9 mouse cellular contexts compared by ENCODE assay signal in the genomic region with DNA sequence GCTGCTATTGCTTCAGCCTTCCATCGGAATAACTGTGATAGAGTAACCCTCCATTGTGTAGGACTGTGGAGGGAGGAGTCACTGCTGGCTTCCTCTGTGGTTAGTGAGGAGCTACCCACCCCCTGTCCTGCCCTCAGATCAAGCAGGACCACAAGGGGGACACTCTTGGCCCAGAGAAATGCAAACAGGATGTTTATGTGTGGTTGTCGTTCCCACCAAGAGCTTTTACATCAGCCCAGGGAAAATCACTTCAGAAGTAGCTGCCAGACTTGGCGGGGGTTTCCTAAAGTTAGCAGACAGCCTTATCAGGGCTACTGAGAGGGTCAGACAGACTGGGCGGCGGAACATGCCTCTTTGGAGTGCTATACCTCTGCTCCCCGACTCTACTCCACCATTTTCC. TPM values are rescaled to one million over a fixed set of nuclear protein-coding genes. Genes with fewer than 3 reads are reported as not detected.
A peak's percentile ranks its signal among the peaks of the same experiment; 100 is the strongest.
DNase-seq lines count a peak whose midpoint lies in the region; ATAC-seq lines count a peak whose summit lies in the region.
"Had no signal": no experiment of that assay in that cellular context is flagged by ENCODE, and none has a peak within 500 bp of the region (broad histone marks: within the 10 kb centered on the region; RNA-seq: fewer than 3 reads in every experiment).

No protein-coding gene starts in this region.

- H3K4me3 ChIP-seq in neural tube, embryonic 13.5 days = no peak overlapping the region
- 0 out of 2 replicates have a peak overlapping the region, but pooled peaks have one; percentile 5 for H3K4me3 ChIP-seq in heart, embryonic 13.5 days
- no peak overlapping the region for H3K4me3 ChIP-seq in limb, embryonic 15.5 days
- H3K4me3 ChIP-seq: liver, embryonic 13.5 days had no signal

- H3K36me3 ChIP-seq in neural tube, embryonic 13.5 days = no peaks in the 10 kb centered on the region
- no peaks in the 10 kb centered on the region for H3K36me3 ChIP-seq in heart, embryonic 13.5 days
- no peaks in the 10 kb centered on the region for H3K36me3 ChIP-seq in limb, embryonic 15.5 days
- H3K36me3 ChIP-seq: liver, embryonic 13.5 days had no signal

- 0 out of 2 replicates have a peak overlapping the region, but pooled peaks have one; percentile 9 for H3K27ac ChIP-seq in neural tube, embryonic 13.5 days (replicated peaks)
- peak overlapping the region; percentile 86 for H3K27ac ChIP-seq in heart, embryonic 13.5 days (replicated peaks)
- H3K27ac ChIP-seq in limb, embryonic 15.5 days = peak overlapping the region; percentile 63
- H3K27ac ChIP-seq: liver, embryonic 13.5 days had no signal

- H3K9ac ChIP-seq in neural tube, embryonic 13.5 days = no peak overlapping the region
- no peak overlapping the region for H3K9ac ChIP-seq in heart, embryonic 13.5 days
- no peak overlapping the region for H3K9ac ChIP-seq in limb, embryonic 15.5 days
- H3K9ac ChIP-seq: liver, embryonic 13.5 days had no signal

- peaks cover 47% of the 10 kb centered on the region for H3K4me1 ChIP-seq in neural tube, embryonic 13.5 days (replicated peaks)
- H3K4me1 ChIP-seq in heart, embryonic 13.5 days = peaks cover 95% of the 10 kb centered on the region
- peaks cover 74% of the 10 kb centered on the region for H3K4me1 ChIP-seq in limb, embryonic 15.5 days

- no peak for ATAC-seq in neural tube, embryonic 13.5 days (ENCODE audit: low read depth)
- ATAC-seq in heart, embryonic 13.5 days (ENCODE audit: extremely low read depth, insufficient number of reproducible peaks, low FRiP score, low TSS enrichment) = no peak
- no peak for ATAC-seq in limb, embryonic 15.5 days (ENCODE audit: insufficient number of reproducible peaks, low FRiP score, low TSS enrichment, low read depth)

- no peak for DNase-seq in neural tube, embryonic 10.5 days (ENCODE audit: extremely low spot score, low spot score)
- DNase-seq in retina, embryonic 14.5 days (ENCODE audit: low spot score) = no peak
- DNase-seq in urinary bladder, postnatal 36 days (ENCODE audit: low spot score in 2 of 2) = no peak
- no peak for DNase-seq in adrenal gland, adult (ENCODE audit: inconsistent age in 2 of 2, low spot score in 1 of 2)
- DNase-seq: adrenal gland, adult 2 months; liver, embryonic 13.5 days had no signal

- WGBS in neural tube, embryonic 13.5 days = 53% methylated on average over 6 of the region's 6 CpGs
- WGBS in heart, embryonic 13.5 days = 4% methylated on average over 6 of the region's 6 CpGs
- 47% methylated on average over 6 of the region's 6 CpGs for WGBS in limb, embryonic 15.5 days

- no peak overlapping the region for H3K4me2 ChIP-seq in neural tube, embryonic 13.5 days
- peak overlapping the region; percentile 50 for H3K4me2 ChIP-seq in heart, embryonic 13.5 days
- no peak overlapping the region for H3K4me2 ChIP-seq in limb, embryonic 15.5 days
- H3K4me2 ChIP-seq: liver, embryonic 13.5 days had no signal

- H3K9me3 ChIP-seq in neural tube, embryonic 13.5 days = no peaks in the 10 kb centered on the region
- no peaks in the 10 kb centered on the region for H3K9me3 ChIP-seq in heart, embryonic 13.5 days
- H3K9me3 ChIP-seq in limb, embryonic 15.5 days = no peaks in the 10 kb centered on the region
- H3K9me3 ChIP-seq: liver, embryonic 13.5 days had no signal

- H3K27me3 ChIP-seq in neural tube, embryonic 13.5 days = peaks cover 21% of the 10 kb centered on the region; the same call in 1 of the 2 replicates
- H3K27me3 ChIP-seq in heart, embryonic 13.5 days (replicated peaks) = no peaks in the 10 kb centered on the region
- peaks cover 12% of the 10 kb centered on the region; the same call in 1 of the 2 replicates for H3K27me3 ChIP-seq in limb, embryonic 15.5 days

RNA-seq across cellular contexts. Expression of a gene that starts 8.9 kb away (rescaled TPM):
- 1.4 and 2.5 TPM in 2 replicates for polyA plus RNA-seq in neural tube, embryonic 13.5 days (2015; fragmentation: Nextera tagmentation; extraction: Ambion mirVana)
- polyA plus RNA-seq in heart, embryonic 13.5 days (2015; fragmentation: Nextera tagmentation; extraction: Ambion mirVana) = 15.6 and 19.4 TPM in 2 replicates
- 15.8 and 18.6 TPM in 2 replicates for polyA plus RNA-seq in limb, embryonic 15.5 days (2015; fragmentation: Nextera tagmentation; extraction: Ambion mirVana)

Comparison
In these comparisons a context has a peak if more than half of its experiments do, and no peak if none do; other contexts are left out.
1. H3K27ac ChIP-seq: peak in every context shown above with its lines; median percentile 86 in heart, embryonic 13.5 days; 63 in limb, embryonic 15.5 days; 9 in neural tube, embryonic 13.5 days.